Mouse (Mus musculus) skeletal muscle tissue, adult 2 months (tissue): ENCODE measurements around the gene 1700029H14Rik.

Experiments
- DNase-seq: peaks from one replicate; pipeline ENCODE4 v3.0.0-alpha.2; 2012; ENCODE audit warnings: low read depth, low spot score

Gene 1700029H14Rik

GRCm38 (mm10) chr8:13504894-13505674, 57.2 kb downstream of the 1700029H14Rik start:
- DNase-seq, result no peak

GRCm38 (mm10) chr8:13503936-13504606, 58.2 kb downstream of the 1700029H14Rik start:
- DNase-seq, result no peak

DNA sequence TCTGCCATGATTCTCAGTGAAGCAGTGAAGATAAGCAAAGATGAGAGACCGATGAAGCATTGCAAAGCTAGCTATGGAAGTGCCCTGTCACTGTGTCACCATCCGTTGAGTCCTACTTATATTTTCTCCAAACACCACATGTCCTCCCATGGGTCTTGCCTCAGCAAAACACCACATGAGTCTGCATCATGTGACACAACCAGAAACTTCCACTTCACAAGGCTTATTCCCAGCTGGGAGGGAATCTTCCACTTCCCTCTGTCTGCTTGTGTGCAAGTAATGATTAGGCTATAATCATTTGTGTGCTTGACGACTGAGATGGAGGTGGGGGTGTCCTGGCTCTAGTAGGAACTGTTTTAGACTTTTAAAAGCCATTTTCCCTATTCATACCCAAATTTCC, 61.0 kb downstream of the 1700029H14Rik start:
- no peak for DNase-seq
